Mouse (Mus musculus) Patski (cell line): ENCODE results near the gene Dstyk. TPM values are rescaled to one million over a fixed set of nuclear protein-coding genes. Genes with fewer than 3 reads are reported as not detected.
A peak's percentile ranks its signal among the peaks of the same experiment; 100 is the strongest.

Experiments
- ATAC-seq: fragments of 100-300 bp; one replicate; pipeline ENCODE4 v1.8.0; 2021
- CTCF ChIA-PET: fragments of 350-600 bp; sonication (Branson Sonifier 250); formaldehyde crosslinking; loops from one replicate; lab custom pipeline; 2022; ENCODE audit warnings: inconsistent platforms; lab: Charles Lee
- POLR2A ChIA-PET: fragments of 350-600 bp; sonication (Branson Sonifier 250); formaldehyde crosslinking; loops from one replicate; lab custom pipeline; 2022; ENCODE audit warnings: antibody characterized with exemption, inconsistent platforms; lab: Charles Lee
- DNase-seq: peaks from one replicate; pipeline ENCODE4 v3.0.0-alpha.2; 2011; ENCODE audit warnings: low read depth, low spot score
- H3K27me3 ChIP-seq: fragments of 371-371 bp; one replicate; pipeline ENCODE4 v1.5.1; 2021
- CTCF ChIP-seq: fragments of 100-300 bp; IDR thresholded peaks from one replicate; pipeline ENCODE4 v1.5.1; 2021
- in situ Hi-C: fragments of 300-500 bp; cut with MboI; formaldehyde crosslinking; loops from 3 replicates; pipeline ENCODE4 v1.11.1; 2018; ENCODE audit warnings: low pct_unique_long_range_greater_than_20kb, mixed read lengths
- polyA plus RNA-seq: library from polyadenylated mRNA; unstranded; gene quantifications from one replicate; pipeline ENCODE4 v1.2.3, GENCODE M21; 2021

The Dstyk gene
- polyA plus RNA-seq, 1 experiment from 2014 or later = 26.8 TPM

GRCm38 (mm10) chr1:132471032-132471431 lies 53.7 kb downstream of the Dstyk start:
- no peak for TF ChIP-seq CTCF
- in situ Hi-C loops = no loop called here
- ChIA-PET POLR2A (no interaction called here), CTCF (interaction anchor here (1.1 kb wide), 1 partner anchor 30 kb away, joined by 3 read pairs; no protein-coding TSS in a partner anchor)
- DNase-seq (no peak), ATAC-seq (no peak)
- H3K27me3 ChIP-seq = no peaks in the 10 kb centered on the region

GRCm38 (mm10) chr1:132471499-132471898 lies 54.1 kb downstream of the Dstyk start:
- POLR2A ChIA-PET = no interaction called here
- in situ Hi-C loops = no loop called here
- DNase-seq = no peak
- no peaks in the 10 kb centered on the region for H3K27me3 ChIP-seq
- no peak for TF ChIP-seq CTCF
- no peak for ATAC-seq
- CTCF ChIA-PET = no interaction called here

- POLR2A ChIA-PET = no interaction called here
- CTCF ChIA-PET = no interaction called here
- ATAC-seq = no peak
- DNase-seq = no peak
- in situ Hi-C loops = no loop called here
- no peaks in the 10 kb centered on the region for H3K27me3 ChIP-seq
- no peak for TF ChIP-seq CTCF
These were observed 55.2 kb downstream of the Dstyk start for GRCm38 (mm10) chr1:132472537-132472936.

GRCm38 (mm10) chr1:132474496-132474895 lies 57.1 kb downstream of the Dstyk start:
- H3K27me3 ChIP-seq = no peaks in the 10 kb centered on the region
- DNase-seq = no peak
- POLR2A ChIA-PET = no interaction called here
- in situ Hi-C loops = no loop called here
- ATAC-seq = no peak
- TF ChIP-seq CTCF = no peak
- CTCF ChIA-PET = interaction anchor here (0.8 kb wide), 1 partner anchor 9 kb away, joined by 3 read pairs; no protein-coding TSS in a partner anchor

GRCm38 (mm10) chr1:132476575-132476927 lies 59.2 kb downstream of the Dstyk start:
- DNase-seq = no peak
- ChIA-PET POLR2A (interaction anchor here (0.7 to 1.1 kb wide), 2 partner anchors 11 to 84 kb away, joined by 3 read pairs; no protein-coding TSS in a partner anchor), CTCF (no interaction called here)
- in situ Hi-C loops = no loop called here
- no peak for ATAC-seq
- no peak for TF ChIP-seq CTCF
- no peaks in the 10 kb centered on the region for H3K27me3 ChIP-seq

- in situ Hi-C loops = no loop called here
- ATAC-seq (peak; percentile 57), DNase-seq (peak; percentile 79)
- ChIA-PET CTCF (no interaction called here), POLR2A (interaction anchor here (0.5 to 0.7 kb wide), 2 partner anchors 84 to 97 kb away, joined by 3 read pairs; no protein-coding TSS in a partner anchor)
- TF ChIP-seq CTCF = peak; percentile 18
- H3K27me3 ChIP-seq = no peaks in the 10 kb centered on the region
These were observed 59.8 kb downstream of the Dstyk start, which contains the start of gene Rbbp5 for GRCm38 (mm10) chr1:132476928-132477691. Gene Rbbp5, plus strand, starts transcription at chr1:132477365.

GRCm38 (mm10) chr1:132479438-132479837 lies 62.1 kb downstream of the Dstyk start:
- no peaks in the 10 kb centered on the region for H3K27me3 ChIP-seq
- DNase-seq (no peak), ATAC-seq (no peak)
- in situ Hi-C loops = no loop called here
- POLR2A ChIA-PET = no interaction called here
- CTCF ChIA-PET = no interaction called here
- no peak for TF ChIP-seq CTCF

- in situ Hi-C loops = loop anchor here (10.0 kb wide), 1 partner anchor 117 kb away; no protein-coding TSS in a partner anchor
- ChIA-PET POLR2A (no interaction called here), CTCF (interaction anchor here (1.5 kb wide), 1 partner anchor 24 kb away, joined by 3 read pairs; the partner anchor contains the start of gene Tmem81)
- no peaks in the 10 kb centered on the region for H3K27me3 ChIP-seq
- ATAC-seq = no peak
- no peak for TF ChIP-seq CTCF
- DNase-seq = no peak
These were observed 64.3 kb downstream of the Dstyk start for GRCm38 (mm10) chr1:132481619-132482018.

- in situ Hi-C loops = loop anchor here (10.0 kb wide), 1 partner anchor 118 kb away; no protein-coding TSS in a partner anchor
- no peak for TF ChIP-seq CTCF
These were observed 65.9 kb downstream of the Dstyk start for GRCm38 (mm10) chr1:132483234-132483633.

GRCm38 (mm10) chr1:132483759-132484158 lies 66.4 kb downstream of the Dstyk start:
- TF ChIP-seq CTCF = no peak
- CTCF ChIA-PET = no interaction called here
- no peak for ATAC-seq
- POLR2A ChIA-PET = interaction anchor here (0.7 kb wide), 1 partner anchor 92 kb away, joined by 3 read pairs; no protein-coding TSS in a partner anchor
- in situ Hi-C loops = loop anchor here (10.0 kb wide), 1 partner anchor 119 kb away; no protein-coding TSS in a partner anchor
- H3K27me3 ChIP-seq = no peaks in the 10 kb centered on the region
- DNase-seq = no peak

More at GRCm38 (mm10) chr1:132483234-132483633, 65.9 kb downstream of the Dstyk start:
- ATAC-seq = no peak
- DNase-seq = no peak
- ChIA-PET POLR2A (no interaction called here), CTCF (no interaction called here)
- H3K27me3 ChIP-seq = no peaks in the 10 kb centered on the region

GRCm38 (mm10) chr1:132500535-132500934 lies 83.2 kb downstream of the Dstyk start:
- DNase-seq (no peak), ATAC-seq (no peak)
- in situ Hi-C loops = no loop called here
- CTCF ChIA-PET = interaction anchor here (0.6 to 1.8 kb wide), 3 partner anchors 8 to 30 kb away, joined by 3 to 6 read pairs (median 3); no protein-coding TSS in a partner anchor
- H3K27me3 ChIP-seq = no peaks in the 10 kb centered on the region
- POLR2A ChIA-PET = no interaction called here
- no peak for TF ChIP-seq CTCF
